Mouse (Mus musculus) heart, adult 2 months (tissue): Measurements from ENCODE around the gene Hoxa6.

Experiments
- EP300 ChIP-seq: fragments of 200-500 bp; IDR thresholded peaks from 2 replicates; pipeline ENCODE4 v1.6.1; 2011; ENCODE audit warnings: low read depth, low read length, control low read depth; ENCODE audit not compliant: insufficient read depth
- POLR2A ChIP-seq: fragments of 200-500 bp; IDR thresholded peaks from 2 replicates; pipeline ENCODE4 v1.6.1; 2011; ENCODE audit warnings: mild to moderate bottlenecking, low read depth, low read length, control low read depth; ENCODE audit not compliant: insufficient read depth

GRCm38 (mm10) chr6:52166431-52167077 is 42.0 kb downstream of the Hoxa6 start:
- no peak for TF ChIP-seq EP300
- no peak for TF ChIP-seq POLR2A
